Mouse (Mus musculus) thymus, adult 18-20 months (tissue): Measurements from ENCODE around the gene Ccdc58.
"Not testable (repeated sequence)": the region's sequence is repeated elsewhere in the genome, so short reads cannot be mapped to it uniquely, and the experiment has no call there.

Experiments
- DNase-seq, 2 experiments: peaks; one replicate each; pipeline ENCODE4 v3.0.0; 2022; ENCODE audit warnings: mixed read lengths in 2 of 2

The Ccdc58 gene

DNA sequence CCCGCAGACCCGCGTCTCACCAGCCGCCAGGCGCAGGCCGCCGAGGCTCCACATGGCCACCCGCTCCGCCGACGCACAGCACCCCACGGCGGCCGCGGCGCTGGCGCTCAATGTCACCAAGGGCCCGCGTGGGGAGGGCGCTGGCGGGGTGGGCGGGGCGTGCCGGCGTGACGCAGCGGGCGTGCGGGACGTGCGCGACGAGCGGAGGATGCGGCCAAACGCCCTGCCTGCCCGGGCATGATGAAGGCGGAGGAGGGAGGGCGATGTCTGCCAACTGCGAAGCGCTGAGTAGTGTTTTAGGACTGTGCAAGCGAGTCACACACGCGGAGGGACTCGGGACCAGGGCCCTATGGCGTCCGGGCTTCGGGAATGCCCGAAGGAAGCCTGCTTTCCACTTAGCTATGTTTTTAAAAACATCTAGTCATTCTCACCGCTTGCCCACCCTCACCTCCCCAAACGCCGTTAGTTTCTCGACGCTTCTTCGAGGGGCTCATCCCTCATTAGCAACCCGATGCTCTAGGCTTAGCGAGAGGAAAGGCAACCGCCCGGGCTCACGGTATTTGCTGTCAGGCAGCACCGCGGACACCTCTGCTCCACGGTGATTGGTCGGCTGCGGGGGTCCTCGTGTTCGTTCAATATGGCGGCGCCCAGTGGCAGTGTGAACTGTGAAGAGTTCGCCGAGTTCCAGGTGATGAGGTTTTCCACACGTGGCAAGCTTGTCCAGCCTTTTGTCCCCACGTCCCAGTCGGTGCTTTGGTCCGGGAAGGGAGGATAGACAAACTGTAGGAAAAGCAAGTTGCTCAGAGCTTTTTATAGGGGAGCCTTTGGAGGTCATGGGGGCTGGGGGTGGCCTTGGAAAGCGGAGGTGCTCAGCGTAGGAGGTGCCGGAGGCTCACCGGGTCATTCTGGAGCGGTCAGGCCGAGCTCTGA is at the start of gene Ccdc58, which contains the start of gene Fam162a:
TSS of gene Ccdc58 (plus strand) at position 236 of the 930 bp plus-strand sequence.
TSS of gene Fam162a (minus strand) at position 145 of the 930 bp plus-strand sequence.
- DNase-seq: peak; percentile 84 to 85

DNA sequence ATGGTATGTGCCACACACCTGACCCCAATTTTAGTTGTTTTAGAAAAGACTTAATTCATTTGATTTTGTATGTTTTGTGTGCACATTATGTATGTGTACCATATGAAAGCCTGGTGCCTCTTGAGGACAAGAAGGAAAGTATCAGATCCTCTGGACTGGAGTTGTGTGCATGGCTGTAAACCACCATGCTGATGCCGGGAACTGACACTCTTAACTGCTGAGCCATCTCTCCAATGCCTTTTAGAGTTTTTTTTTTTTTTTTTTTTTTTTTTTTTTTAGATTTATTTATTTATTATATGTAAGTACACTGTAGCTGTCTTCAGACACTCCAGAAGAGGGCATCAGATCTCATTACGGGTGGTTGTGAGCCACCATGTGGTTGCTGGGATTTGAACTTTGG is 43.4 kb upstream of the Ccdc58 start:
- DNase-seq: not testable (repeated sequence)

GRCm38 (mm10) chr16:36040640-36041624 is 30.6 kb upstream of the Ccdc58 start, which contains the start of gene Wdr5b:
Gene Wdr5b, plus strand, starts transcription at chr16:36041190.
- peak; percentile 89 to 95 for DNase-seq

DNA sequence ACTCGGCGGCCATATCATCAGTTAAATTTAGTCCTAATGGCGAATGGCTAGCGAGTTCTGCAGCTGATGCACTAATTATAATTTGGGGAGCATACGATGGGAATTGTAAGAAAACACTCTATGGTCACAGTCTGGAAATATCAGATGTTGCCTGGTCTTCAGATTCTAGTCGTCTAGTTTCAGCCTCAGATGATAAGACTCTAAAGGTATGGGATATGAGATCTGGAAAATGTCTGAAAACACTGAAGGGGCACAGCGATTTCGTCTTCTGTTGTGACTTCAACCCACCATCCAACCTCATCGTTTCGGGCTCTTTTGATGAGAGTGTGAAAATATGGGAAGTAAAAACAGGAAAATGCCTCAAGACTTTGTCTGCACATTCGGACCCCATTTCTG is 29.9 kb upstream of the Ccdc58 start:
- no peak for DNase-seq

GRCm38 (mm10) chr16:36043073-36043472 is 28.4 kb upstream of the Ccdc58 start:
- no peak for DNase-seq

- DNase-seq: no peak
These were observed 27.5 kb upstream of the Ccdc58 start for GRCm38 (mm10) chr16:36043964-36044363.

- DNase-seq: no peak
These were observed 23.9 kb upstream of the Ccdc58 start for GRCm38 (mm10) chr16:36047538-36047937.

DNA sequence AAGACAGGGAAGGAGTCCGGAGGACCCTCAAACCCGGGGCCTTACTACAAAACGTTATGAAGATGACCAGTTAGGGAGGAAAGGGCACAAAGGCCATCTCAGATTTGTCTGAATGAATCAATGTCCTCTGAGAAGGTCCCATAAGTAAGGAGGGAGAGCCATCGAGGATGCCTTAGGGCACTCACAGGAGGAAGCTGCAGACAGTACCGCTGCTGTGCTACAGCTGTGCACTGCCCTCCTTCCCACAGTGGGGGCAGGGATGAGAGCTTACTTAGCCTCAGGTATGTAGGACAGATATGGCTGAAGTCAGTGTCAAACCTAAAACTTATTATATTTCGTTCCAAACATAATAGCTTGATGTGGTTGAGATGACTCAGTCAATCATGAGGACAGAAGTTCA is 20.0 kb upstream of the Ccdc58 start:
- DNase-seq: no peak

- no peak for DNase-seq
These were observed 17.8 kb upstream of the Ccdc58 start for GRCm38 (mm10) chr16:36053524-36054275.

DNA sequence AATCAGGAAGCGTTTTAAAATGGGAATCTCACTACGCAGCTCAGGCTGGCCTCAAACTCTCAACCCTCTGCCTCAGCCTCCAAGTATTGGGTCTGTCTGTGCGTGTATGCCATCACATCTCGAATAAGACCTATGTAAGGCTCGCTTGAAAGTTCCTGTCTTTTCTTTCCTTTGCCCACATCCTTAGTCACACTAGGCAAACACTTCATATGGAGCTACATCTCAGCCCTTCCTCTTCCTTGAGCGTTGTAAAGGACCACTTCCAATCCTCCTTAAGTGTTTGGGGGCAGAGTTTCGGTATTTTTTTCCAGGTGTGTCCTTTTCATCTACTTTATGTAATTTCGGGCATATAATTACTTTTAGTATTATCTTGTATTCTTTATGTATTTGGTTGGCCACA is 16.6 kb upstream of the Ccdc58 start:
- DNase-seq: no peak

DNA sequence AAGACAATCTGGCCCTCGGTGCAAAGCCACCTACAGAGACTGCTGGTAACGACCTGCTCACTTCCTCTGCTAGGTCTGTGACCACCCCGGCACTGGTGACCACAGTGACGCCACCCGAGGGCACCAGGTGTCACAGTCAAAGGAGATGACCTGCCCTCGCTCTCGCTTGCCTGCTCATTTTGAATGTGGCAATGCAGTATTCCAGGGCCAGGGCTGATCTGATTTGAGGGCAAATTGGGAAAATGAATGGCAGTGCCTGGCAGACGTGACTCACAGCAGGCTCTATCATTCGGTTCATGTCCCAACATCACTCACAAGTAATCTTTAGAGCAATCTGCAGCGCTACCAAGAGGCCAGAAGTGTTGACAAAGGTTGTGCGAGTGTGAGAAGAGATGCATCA is 15.1 kb upstream of the Ccdc58 start:
- no peak for DNase-seq

GRCm38 (mm10) chr16:36057933-36058475 is 13.5 kb upstream of the Ccdc58 start:
- DNase-seq: no peak

GRCm38 (mm10) chr16:36062534-36062933 is 9.0 kb upstream of the Ccdc58 start:
- not testable (repeated sequence) for DNase-seq

DNA sequence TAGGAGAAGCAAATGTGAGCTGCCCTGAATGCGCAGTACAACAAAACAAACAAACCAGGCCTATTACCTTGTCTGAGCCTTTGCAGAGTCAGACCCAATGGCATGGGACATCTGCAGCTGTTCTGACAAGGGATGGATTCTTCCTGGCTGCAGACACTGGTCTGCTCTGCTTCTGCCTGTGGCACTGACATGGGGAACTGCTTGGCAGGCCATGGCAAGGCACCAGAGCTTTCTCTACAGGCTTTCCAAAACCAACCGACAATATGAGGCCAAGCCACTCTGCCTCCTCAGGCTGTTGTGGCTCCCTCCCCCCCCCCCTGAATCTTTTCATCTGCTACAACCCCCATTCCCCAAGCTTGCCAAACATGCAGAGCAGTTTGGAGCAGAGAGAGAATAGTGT is 8.2 kb upstream of the Ccdc58 start:
- DNase-seq: no peak

DNA sequence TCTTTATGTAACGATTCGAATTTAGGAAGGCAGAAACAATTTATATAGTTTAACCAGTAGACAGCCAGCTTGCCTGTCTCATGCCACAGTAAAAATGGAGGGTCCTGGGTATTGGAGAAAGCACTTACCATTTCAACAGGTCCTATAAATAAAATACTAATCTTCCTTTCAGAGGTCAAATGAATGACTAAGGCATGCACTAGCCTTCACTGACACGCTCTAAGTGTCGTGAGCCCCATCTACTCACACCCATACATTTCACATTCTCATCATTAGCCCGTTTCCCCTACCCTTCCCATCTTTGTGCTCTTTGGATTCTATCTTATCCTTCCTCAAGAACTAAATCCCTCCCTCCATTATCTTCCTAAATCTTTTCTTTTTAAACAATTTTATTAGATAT is 6.6 kb upstream of the Ccdc58 start:
- no peak for DNase-seq

- no peak for DNase-seq
These were observed 3.8 kb upstream of the Ccdc58 start for GRCm38 (mm10) chr16:36067694-36068093.

DNA sequence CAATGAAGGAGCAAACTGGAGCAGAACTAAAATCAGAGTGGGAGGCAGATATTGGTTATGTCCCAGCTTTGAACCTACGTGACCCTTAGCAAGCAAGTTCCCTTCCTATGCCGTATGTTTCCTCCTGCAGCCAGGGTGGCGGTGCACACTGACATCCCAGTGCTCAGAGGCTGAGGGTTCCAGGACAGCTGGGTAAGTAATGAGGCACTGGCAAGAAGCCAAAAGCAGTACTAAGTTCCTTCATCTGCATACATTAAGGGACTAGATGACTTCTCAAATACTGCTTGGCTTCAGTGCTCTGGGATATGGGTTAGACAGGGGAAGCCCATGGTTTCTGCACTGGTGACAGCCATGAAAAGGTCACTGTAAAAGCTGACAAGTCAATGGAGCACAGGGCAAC is 3.1 kb upstream of the Ccdc58 start:
- no peak for DNase-seq

DNA sequence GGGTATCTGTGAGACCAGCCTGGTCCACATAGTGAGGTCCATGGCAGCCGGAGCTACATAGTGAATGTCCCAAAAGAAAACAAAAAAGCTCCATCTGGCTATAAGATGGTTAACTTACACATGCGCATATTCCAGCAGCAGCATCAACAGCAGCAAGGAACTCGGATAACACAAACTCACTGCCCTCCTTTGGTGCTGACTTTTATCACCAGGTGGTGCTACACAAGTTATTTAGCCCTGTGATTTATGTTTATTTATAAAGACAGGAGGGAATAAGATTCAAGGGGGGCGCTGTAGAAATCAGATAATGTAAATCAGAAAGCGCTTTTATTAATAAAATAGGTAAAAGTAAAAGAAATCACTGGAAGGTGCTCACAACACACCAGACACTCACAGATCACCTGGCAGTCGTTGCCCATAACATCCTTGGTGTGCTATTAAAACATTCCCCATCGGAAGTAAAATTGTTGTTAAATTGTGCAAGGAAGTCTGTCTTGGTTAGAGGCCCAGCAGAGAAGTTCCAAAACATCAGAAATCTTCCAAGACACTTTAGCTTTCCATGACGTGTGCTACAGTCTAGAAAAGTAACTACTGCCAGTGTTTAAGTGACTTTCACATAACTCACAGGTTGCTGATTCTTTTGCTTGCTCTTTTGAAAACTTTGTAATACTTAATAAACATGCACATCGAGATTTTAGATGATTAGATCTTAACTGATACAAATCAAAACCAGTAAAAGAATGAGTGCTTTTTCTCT is 1.5 kb upstream of the Ccdc58 start:
- no peak for DNase-seq

- DNase-seq: no peak
These were observed 425 bp upstream of the Ccdc58 start for GRCm38 (mm10) chr16:36071071-36071449.

- no peak for DNase-seq
These were observed 1.0 kb downstream of the Ccdc58 start for GRCm38 (mm10) chr16:36072410-36073011.

- DNase-seq: no peak
These were observed 3.3 kb downstream of the Ccdc58 start for GRCm38 (mm10) chr16:36074772-36075171.
